Mouse (Mus musculus): ENCODE results near the gene Ebf1.
"Not testable (repeated sequence)": the region's sequence is repeated elsewhere in the genome, so short reads cannot be mapped to it uniquely, and the experiment has no call there.

Ebf1 gene

DNA sequence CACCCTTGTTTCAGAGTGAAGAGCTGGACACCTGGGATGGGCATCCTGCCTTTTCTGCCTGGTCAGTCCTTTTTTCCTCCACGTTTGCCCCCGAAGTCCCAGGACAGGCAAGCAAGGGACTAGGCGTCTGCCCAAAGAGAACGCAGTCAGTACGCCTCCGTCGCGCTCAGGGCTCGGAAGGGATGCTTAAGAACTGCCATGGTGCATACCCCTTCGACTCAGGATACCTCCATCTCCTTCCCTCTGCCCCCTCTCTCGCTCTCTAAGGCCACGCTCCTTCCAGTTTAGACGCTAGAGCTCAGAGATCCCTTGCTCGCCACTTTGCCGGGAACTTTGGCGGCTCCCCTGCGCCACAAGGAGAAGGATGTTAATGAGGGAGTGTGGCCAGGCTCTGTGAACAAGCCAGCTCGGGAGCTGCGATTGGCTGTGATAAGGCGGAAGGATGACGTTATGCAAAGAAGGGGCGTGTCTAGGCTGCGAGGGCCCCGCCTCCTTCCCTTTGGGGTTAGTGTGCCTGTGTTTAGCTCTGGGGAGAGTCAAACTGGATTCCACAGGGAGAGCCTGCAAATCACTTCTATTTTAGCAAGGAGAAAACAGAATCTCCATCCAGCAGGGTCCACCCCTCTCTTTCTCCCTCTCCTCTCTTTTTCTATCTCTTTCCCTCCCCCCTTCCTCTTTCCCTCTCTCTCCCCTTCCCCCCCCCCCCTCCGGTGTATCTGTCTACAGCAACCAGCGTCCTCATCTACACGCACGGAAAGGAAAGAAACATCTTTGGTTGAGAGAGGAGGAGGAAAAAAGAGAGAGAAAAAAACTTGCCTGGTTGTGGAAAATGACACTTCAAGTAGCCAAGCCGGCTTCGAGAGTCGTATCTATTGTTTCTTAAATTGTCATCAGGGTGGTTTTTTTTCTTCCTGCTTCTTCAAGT, at the start of gene Ebf1:
TSS of gene Ebf1 (plus strand) at position 530 of the 925 bp plus-strand sequence.
- peak; percentile 59 for DNase-seq (ENCODE audit: extremely low read depth, low read depth)

DNA sequence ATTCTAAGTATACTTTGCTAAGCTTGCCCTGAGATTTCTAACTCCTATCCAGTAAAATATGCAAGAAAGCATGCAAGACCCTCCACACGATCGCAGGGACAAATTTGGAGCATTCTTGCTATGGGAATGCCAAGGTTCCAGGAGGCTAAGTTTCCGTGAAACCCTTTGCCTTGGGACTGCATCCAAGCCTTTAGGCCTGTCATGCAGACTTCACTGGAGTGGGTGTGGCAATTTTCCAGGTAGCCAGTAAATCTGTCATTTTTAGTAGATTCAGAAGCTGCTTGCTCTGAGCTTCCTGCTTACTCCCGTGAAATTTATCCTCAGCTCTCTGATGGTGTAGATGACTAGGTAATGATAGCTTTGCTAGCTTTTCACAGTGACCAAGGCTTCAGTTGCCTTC, 46.8 kb upstream of the Ebf1 start:
- DNase-seq (ENCODE audit: extremely low read depth, low read depth): not testable (repeated sequence)

DNA sequence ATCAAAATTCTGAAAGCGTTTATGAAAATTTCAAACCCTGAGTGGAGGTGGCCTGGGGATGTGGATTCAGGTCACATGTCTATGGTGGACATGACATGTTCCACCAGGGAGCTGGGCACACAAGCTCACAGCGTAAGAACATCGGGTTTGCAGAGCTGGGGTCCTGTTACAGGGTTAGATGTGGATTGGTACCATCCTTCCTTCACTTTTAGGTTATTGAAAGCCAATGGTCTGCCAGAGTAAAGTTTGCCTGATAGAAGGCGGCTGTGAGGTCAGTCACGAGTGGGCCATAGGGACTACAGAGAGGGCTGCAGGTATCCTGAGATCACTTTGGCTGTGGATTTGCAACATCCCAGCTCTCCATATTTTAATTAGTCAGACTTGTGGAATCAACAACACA, 44.3 kb upstream of the Ebf1 start:
- no peak for DNase-seq (ENCODE audit: extremely low read depth, low read depth)

DNA sequence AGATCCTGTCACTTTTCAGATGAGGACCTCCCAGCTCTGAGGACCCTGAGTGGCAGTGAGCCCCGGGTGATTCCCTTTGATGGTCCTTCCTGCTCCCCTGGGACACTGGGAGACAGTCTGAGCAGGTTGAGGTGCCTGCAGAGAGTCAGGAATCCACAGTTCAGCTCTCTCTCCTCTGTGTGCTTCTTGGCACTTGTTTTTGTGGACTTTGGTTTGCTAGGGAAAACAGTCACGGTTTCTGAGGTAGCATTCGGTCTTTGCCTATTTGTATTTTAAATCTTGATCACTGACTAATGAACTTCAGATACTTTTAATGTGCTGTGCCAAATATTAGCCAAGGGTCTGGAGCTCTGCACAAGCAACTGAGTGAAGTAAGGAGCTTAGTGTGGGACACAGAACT, 43.7 kb upstream of the Ebf1 start:
- no peak for DNase-seq (ENCODE audit: extremely low read depth, low read depth)

DNA sequence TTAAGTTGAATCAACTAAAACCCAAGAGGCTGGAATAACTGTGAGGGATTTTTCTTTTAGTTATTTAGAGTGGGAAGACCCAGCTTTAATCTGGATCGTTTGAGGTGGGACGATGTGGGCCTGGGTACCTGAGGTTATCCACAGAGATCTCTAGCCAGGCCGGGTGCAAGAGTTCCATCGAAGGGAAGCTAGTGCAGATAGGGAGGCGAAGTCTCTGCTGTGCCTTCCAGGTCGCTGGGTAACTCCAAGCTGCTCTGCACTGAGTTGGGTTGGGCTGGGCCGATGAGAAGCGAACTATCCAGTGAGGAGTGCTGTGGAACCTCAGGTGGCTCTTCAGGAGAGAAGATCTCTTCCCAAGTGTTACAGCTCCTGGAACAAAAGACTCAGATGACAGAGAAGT, 42.7 kb upstream of the Ebf1 start:
- DNase-seq (ENCODE audit: extremely low read depth, low read depth): no peak

DNA sequence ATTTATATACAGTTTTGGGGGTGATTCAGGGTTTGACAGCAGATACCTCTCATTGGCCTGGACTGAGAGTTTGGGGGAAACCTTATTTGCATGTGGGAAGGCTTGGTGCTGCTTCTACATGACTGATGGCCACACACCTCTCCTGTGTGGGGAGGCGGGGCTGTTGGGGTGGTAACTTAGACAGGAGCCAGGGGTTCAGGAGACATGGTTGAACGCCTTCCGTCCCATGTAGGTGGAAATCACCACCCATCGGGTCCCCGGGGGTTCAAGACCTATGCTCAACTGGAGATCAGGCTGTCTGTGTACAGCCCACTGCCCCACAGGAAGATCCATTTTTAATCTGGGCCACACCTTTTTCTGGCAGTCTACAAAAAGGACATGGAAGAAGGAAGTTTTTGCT, 42.3 kb upstream of the Ebf1 start:
- DNase-seq (ENCODE audit: extremely low read depth, low read depth): no peak

DNA sequence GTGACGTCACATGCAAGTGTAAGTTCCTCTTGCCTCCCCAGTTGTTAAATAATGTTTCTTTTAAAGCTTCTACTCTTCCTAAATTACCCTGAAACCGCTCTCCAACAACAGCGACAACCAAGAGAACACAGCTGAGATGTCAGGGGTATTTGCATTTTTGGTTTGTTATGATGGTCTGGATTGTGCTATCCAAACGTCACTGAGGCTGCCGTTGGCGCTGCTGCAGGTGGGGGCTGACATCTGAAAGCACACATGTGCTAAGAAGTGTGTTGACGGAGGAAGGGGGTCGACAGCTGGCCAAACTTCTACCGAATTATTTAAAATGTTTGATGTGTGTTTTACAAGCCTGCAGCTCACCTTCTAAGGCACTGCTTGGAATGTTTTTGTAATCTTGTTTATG, 39.2 kb upstream of the Ebf1 start:
- DNase-seq (ENCODE audit: extremely low read depth, low read depth): no peak

DNA sequence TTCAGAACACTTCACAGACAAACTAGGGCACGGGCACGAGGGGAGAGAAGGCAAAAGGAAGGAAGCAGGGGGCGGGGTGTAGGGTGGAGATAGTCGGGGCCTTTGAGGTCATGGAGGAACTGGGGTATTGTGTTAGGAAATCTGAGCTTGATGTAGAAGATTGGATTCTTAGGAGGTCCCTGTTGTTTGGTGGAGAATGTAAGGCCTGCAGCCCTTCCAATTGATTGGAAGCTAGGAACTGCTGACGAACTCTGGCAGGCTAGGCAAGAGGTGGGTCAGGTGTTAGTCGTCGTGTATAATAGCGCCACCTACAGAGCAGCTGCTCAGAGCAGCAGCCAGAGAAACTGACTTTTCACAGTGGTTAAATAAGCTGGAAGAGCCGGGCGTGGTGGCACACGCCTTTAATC, 35.8 kb upstream of the Ebf1 start:
- peak; percentile 54 for DNase-seq (ENCODE audit: extremely low read depth, low read depth)

DNA sequence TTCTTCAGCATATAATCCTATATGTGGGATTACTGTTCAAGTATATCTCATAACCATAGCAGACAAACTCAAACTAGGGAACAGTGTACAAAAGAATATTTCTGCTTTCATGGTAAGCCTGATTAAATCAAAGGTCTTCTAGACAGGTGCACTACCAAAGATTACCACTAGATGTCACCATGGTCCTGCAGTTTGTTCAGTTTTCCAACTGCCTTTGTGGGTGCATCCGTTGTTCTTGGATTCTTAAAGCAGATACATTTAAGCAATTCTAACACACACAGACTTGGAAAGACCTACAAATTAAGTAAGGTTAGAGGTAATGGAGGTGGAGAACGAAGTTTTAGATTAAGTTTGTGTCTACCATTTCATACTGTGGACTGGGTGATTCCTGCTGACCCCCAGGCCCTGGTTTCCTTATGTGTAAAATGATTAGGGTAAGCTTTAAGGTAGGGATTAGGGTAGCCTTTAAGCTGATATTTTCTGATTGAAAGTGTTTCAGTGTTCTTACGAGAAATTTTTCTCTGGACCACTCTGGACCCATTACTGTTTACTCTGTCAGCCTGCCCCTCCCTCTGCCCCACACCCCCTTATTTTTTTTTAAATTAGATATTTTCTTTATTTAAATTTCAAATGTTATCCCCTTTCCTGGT, 30.9 kb upstream of the Ebf1 start:
- DNase-seq (ENCODE audit: extremely low read depth, low read depth): peak; percentile 53

DNA sequence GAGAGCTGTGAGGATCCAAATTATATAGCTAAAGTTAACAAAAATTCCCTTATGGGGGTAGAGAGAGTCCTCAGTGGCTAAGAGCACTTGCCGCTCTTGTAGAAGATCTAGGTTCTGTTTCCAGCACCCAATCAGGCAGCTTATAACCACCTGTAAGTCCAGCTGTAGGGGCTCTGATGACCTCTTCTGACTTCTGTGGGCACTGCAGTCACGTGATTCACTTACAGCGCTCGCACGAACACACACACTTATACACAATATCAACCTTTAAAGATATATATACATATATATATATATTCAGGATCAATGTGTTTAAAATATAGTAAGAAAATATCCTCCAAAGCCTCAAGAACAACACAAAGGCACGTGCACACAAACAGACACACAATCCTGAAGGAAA, 24.1 kb upstream of the Ebf1 start:
- DNase-seq (ENCODE audit: extremely low read depth, low read depth): no peak

DNA sequence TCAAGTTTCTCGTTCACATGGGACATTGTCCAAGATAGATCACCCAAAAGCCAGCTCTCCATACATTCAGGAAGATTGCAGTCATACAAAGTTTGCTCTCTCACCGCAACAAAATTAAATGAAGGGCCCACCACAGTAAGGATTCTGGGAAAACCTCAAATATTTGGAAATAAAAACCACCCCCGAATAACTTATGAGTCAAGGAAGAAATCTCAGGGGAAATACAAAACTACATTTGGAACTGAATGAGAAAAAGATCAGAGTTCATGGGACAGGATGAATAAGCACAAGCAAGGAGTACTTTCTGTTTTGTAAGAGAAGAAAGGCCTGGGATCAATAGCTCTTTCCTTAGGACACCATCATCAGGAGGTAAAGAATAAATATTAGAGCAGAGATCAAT, 22.3 kb upstream of the Ebf1 start:
- no peak for DNase-seq (ENCODE audit: extremely low read depth, low read depth)

DNA sequence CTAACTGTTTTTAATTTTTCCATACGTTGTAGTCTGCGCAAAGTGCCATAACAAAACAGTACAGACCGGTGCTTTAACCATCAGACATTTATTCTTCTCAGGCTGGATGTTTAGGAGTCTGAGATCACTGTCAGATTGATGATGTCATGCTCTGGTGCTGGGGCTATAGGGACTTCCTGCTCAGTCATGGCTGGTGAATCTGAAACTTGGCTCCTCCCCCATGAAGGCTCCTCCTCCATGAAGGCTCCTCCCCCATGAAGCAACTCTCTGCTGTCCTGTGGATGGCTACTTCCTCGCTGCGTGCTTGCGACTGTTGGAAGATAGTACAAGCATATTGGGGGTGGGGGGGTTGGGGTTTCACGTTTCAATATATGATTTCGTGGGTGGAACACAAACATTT, 10.2 kb upstream of the Ebf1 start:
- no peak for DNase-seq (ENCODE audit: extremely low read depth, low read depth)

DNA sequence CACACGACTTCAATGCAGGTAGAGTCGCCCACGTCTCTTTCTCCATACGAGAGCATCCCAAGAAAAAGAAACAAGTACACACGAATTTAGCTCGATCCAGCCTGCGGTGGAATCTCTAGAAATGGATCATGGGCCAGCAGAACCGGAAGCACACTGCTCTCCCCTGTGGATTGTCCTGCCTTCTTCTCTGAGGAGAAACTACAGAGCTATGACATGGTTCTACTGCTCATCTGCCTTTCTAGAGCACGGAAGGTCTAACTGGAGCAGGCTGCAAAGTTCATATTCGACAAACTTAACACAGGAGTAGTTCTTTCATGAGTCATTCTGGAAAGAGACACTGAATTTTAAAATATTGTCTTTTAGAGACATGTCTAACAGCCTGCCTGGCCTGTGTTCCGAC, 8.5 kb upstream of the Ebf1 start:
- DNase-seq (ENCODE audit: extremely low read depth, low read depth): no peak

DNA sequence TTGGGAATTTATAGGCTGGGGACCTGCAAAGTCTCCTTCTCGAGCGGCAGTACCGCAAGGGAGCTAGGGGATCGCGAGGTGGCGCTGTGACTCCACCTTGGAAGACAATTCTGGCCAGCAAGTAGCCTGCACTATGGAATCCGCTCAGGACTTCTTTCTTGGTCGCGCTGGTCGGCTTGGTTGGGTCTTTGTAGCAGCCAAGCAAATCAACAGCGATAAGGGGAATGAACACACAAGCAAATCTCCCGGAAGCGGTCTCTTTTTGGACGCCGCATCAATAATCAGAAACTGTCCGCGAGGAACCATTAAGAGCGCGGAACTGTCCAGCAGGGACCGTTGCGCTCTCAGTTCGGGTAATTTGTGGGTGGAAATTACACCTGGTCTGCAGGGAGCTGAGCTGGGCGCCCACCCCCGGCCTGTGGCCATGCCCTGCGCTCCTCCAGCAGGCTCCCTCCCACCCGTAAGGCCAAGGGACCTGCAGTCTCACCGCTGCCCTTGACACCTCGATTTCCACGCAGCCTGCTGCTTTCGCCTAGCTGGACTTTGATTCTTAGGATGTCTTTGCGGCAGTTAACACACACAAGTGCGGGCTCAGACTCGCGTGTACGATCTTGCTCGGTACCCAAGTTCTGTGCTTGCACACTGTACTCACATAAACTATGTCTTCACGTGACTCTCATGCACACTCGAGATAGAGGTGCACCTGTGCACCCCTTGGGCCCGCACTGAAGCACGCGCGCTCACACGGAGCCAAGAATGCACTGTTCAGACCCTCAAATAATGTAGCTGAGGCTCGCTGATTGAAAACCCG, 5.9 kb upstream of the Ebf1 start:
- DNase-seq (ENCODE audit: extremely low read depth, low read depth): no peak

DNA sequence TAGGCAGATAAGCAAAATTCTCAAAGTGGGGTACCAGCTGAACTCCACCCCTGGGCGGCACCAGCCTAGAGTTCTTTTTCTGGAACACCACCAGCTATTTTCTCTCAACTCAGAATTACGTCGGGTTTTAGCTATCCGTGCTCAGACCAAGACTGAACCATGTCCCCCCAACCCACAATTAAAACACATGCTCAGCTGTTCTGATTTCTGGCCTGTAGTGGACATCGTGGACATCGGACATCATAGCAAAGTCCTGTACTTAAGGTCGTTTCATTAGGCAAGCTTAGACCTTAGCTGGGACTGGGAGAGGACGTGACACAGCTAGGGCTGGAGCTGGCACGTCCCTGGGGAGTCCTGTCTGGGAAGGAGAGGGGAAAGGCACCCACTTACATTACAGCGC, 5.0 kb upstream of the Ebf1 start:
- DNase-seq (ENCODE audit: extremely low read depth, low read depth): no peak

DNA sequence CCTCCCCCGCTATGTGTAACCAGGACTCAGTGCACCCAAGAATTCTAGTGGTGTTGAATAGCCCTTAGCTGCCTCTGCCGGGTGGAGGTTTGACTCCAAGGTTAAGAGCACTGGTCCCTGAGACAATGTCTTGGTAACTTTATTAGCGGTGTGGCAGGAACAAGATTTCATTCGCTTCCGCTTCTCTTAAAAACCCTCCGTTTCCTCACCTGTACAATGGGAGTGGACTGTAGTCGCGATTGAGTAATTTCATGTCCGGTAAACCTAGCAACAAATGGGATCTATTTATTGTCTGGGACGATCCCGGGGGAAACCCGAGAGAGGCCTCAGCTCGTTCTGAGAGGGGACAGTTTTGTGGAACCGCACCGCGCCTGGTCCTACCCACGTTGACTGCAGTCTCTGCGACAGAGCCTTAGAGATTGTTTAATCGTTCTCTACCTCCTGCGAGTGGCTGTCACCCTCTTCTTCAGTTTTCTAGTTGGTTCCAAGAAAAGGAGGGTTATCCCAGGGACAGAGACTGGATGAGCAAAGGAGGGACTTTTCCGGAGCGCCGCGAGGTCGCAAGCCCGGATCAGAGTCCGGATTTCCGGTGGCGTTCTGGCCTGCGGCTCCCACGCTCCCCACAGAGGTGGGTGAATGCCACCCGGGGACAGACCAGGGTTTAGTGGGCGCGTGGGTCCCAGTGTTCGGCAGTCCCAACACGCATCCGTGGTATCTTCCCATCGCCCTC, 4.3 kb upstream of the Ebf1 start:
- DNase-seq (ENCODE audit: extremely low read depth, low read depth): no peak

DNA sequence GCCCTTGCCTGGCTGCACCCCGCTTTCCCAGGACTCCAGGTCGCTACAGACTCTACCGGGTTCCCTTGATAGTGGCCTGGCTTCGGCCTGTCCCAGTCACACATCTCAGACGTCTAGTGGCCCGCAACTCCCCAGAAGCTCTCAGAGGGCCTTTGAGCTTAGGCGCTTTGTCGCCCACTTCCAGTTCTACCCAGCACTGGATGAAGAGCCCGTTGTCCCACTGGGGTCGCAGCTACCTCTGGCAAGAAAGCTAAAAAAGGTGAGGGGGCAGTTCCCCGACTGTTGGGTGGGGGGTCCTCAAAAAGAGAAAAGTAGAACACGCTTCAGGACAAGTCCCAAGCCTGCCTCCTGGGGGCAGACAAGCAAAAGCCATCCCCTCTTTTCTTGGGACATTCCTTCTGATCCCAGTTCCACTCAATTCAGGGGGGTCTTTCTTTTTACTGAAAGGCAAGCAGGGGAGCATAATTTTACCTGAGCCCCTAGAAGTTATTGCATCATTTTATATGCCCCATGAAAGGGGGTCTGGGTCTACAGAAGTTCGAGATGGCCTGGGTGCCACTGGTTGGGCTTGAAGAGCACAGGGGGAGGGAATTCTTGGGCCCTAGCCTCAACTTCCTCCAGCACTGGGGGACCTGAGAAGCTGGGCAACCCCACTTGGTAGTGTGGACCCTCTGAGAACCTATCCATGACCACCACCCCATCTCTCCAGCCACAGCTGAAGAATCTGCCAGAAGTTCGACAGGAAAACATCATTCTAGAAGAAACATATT, 3.5 kb upstream of the Ebf1 start:
- DNase-seq (ENCODE audit: extremely low read depth, low read depth): no peak

DNA sequence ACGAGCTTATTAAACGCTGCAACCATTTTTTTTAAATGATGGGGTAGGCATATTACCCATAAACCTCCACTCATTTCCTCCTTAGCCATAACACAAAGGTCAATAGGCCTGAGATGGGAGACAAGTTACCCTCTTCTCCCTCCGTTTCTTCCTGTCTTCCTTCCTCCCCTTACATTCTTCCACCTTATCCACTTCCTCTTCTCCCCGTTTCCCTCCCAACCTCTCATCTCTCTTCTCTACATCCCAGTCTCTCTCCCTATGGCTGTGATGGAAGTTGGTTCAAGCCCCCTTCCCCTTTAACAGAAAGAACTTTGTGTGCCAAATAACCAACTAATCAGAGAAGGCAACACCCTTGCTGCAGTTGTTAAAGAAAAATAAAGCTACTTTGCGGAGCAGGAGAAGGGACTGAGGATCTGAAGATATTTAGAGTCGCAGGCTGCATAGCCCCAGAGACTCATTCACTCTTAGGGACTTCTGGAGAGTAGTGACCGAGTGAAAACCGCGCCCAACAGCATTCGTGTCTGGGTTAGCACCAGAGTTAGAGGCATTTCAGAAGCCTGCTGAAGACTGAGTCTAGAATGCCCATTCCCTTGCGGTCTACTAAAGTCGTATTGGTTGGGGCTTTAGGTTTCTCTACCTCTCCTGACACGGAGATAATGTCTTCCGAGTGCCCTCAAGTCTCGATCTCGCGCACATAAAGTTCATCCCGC, 884 bp upstream of the Ebf1 start:
- no peak for DNase-seq (ENCODE audit: extremely low read depth, low read depth)

DNA sequence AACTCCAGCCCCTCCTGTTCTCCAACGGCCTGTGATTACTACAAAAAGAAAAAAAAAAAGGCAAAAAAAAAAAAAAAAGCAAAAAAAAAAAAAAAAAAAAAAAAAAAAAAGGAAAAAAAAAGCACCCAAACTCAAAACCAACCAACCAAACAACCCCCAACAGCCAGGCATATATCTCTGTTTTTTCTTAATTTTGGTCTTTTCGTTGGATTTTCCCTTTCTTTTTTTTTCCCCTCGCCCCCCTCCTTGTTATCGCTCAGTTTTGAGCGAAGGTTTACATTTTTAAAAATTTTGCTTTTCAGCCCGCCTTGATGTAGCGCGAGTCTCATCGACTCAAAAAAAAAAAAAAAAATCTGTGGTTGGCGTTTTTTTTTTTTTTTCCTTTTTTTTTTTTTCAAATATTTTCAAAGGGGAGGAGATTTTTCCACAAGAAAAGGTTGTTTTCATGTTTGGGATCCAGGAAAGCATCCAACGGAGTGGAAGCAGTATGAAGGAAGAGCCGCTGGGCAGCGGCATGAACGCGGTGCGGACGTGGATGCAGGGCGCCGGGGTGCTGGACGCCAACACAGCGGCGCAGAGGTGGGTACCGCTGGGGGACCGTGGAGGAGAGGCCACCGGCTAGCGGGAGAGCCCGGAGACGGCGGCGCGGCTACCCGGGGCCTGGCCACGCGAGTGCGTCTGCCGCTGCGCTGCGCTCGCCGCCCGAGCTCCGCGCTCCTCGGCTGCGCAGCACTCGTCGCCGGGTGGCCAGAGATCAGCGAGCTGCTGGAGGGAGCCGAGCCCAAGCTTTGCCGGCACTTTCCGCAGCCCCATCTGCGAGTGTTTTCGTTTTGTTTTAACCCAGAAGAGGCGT, 843 bp downstream of the Ebf1 start:
- DNase-seq (ENCODE audit: extremely low read depth, low read depth): no peak
